Mouse (Mus musculus): ENCODE data around the gene Masp1.

GRCm38 (mm10) chr16:23456534-23456933 is 64.1 kb downstream of the Masp1 start:
- no peak for TF ChIP-seq TAL1 (IDR thresholded peaks at IDR 0.05; ENCODE audit: low read length)
- no peak for TF ChIP-seq GATA1 (IDR thresholded peaks at IDR 0.05; ENCODE audit: low read length)

All from erythroblast, embryonic 14.5 days (primary cell).